Mouse (Mus musculus): ENCODE results near the gene Sec61a2. TPM values are rescaled to one million over a fixed set of nuclear protein-coding genes. Genes with fewer than 3 reads are reported as not detected.

The Sec61a2 gene
- polyA plus RNA-seq, 1 experiment from 2014 or later = 76.8 TPM

- Histone ChIP-seq H3K27me3 (ENCODE audit: insufficient read depth, poor library complexity, severe bottlenecking) (no peaks in the 10 kb centered on the region), H3K36me3 (peaks cover 33% of the 10 kb centered on the region), H3K4me3 (no peak overlapping the region), H3K27ac (no peak overlapping the region), H3K4me1 (replicated peaks) (no peaks in the 10 kb centered on the region), H3K9me3 (no peaks in the 10 kb centered on the region)
- no peak for DNase-seq (ENCODE audit: low spot score)
- WGBS = 90% methylated on average over 5 of the region's 5 CpGs
Observed at GRCm38 (mm10) chr2:5929793-5930192, 34.6 kb upstream of the Sec61a2 start.

DNA sequence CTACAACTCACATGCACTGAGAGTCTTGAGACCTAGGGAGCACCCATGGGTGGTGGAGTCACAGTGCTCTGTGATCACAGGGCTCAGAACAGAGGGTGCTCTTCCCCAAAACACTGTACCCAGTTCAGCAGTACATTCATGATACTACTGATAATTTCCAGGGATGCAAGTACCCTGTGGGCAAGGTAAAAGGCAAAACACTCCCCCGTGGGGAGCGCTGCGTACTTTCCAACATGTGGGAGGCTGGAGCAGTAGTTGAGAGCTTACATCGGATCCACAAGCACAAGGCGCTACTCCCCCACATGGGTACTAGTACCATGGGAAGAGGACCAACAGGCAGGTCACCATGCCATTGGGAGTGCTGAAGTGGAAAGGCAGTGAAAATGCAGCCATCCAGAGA lies 32.2 kb upstream of the Sec61a2 start:
- no peak overlapping the region for H3K4me3 ChIP-seq
- WGBS = 95% methylated on average over 5 of the region's 5 CpGs
- H3K4me1 ChIP-seq (replicated peaks) = no peaks in the 10 kb centered on the region
- DNase-seq (ENCODE audit: low spot score) = no peak
- peaks cover 33% of the 10 kb centered on the region for H3K36me3 ChIP-seq
- H3K9me3 ChIP-seq = no peaks in the 10 kb centered on the region
- no peak overlapping the region for H3K27ac ChIP-seq
- no peaks in the 10 kb centered on the region for H3K27me3 ChIP-seq (ENCODE audit: insufficient read depth, poor library complexity, severe bottlenecking)

DNA sequence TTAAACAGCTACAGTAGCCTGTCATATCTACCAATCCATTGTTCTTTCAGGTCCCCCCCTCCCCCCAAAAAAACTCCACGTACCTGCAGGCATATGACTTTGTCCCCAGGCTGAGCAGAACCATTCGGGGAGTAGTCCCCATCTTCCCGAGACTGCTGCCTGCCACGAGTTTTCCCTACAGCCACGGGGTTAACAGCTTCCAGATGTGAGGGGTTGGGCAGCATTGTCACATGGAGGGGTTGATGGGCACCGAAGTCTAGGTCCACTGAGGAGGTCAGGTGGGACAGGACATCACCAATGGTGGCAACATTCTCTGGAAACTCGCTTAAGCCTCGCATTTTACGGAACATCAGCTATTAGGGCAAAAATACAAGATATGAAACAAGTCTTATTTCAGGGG lies 28.6 kb upstream of the Sec61a2 start:
- Histone ChIP-seq H3K4me3 (no peak overlapping the region), H3K27ac (no peak overlapping the region), H3K4me1 (replicated peaks) (no peaks in the 10 kb centered on the region), H3K27me3 (ENCODE audit: insufficient read depth, poor library complexity, severe bottlenecking) (no peaks in the 10 kb centered on the region), H3K36me3 (peaks cover 36% of the 10 kb centered on the region), H3K9me3 (no peaks in the 10 kb centered on the region)
- 73% methylated on average over 9 of the region's 9 CpGs for WGBS
- DNase-seq (ENCODE audit: low spot score) = peak; percentile 23

DNA sequence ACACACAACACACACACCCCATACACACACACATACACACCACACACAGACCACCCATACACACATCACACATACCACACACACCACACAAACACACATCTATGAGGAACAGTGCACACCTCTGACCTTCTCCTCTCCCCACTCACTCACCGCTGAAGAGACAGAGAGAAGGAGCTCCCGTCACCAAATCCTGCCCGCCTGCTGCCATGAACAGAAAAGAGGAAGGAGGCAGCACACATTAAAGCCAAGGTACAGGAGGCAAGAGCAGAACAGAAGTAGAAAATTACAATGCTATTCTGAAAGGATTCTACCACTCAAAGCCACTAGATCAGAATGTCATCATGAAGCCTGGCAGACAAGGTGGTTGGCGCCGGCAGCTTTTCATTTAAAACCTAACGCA lies 27.6 kb upstream of the Sec61a2 start:
- no peaks in the 10 kb centered on the region for H3K27me3 ChIP-seq (ENCODE audit: insufficient read depth, poor library complexity, severe bottlenecking)
- WGBS = 88% methylated on average over 6 of the region's 6 CpGs
- no peak for DNase-seq (ENCODE audit: low spot score)
- H3K36me3 ChIP-seq = peaks cover 30% of the 10 kb centered on the region
- H3K4me3 ChIP-seq = no peak overlapping the region
- H3K4me1 ChIP-seq (replicated peaks) = no peaks in the 10 kb centered on the region
- H3K9me3 ChIP-seq = no peaks in the 10 kb centered on the region
- no peak overlapping the region for H3K27ac ChIP-seq

- DNase-seq (ENCODE audit: low spot score) = no peak
- H3K27ac ChIP-seq = no peak overlapping the region
- H3K4me1 ChIP-seq (replicated peaks) = no peaks in the 10 kb centered on the region
- H3K36me3 ChIP-seq = peaks cover 10% of the 10 kb centered on the region
- H3K27me3 ChIP-seq (ENCODE audit: insufficient read depth, poor library complexity, severe bottlenecking) = no peaks in the 10 kb centered on the region
- 72% methylated on average over 16 of the region's 16 CpGs for WGBS
- H3K9me3 ChIP-seq = no peaks in the 10 kb centered on the region
- H3K4me3 ChIP-seq = no peak overlapping the region
Observed at GRCm38 (mm10) chr2:5911282-5911965, 16.2 kb upstream of the Sec61a2 start.

DNA sequence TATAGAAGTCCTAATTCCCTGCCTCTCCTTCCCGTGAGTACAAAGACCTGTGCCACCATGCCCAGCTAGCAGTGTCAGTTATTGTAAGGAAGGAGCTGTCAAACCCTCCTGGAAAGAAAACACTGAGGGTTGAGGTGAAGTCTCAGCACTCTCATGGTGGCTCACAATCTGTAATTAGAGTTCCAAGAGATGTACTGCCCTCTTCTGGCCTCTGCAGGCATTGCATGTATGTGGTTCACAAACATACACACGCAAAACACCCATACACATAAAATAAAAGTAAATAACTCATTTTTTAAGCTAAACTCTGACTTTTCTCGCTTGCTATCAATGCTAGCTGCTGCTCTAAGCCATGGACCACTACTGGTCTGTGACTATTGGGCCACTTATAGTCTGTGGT lies 11.4 kb upstream of the Sec61a2 start:
- Histone ChIP-seq H3K36me3 (peaks cover 15% of the 10 kb centered on the region; the same call in 1 of the 2 replicates), H3K27ac (no peak overlapping the region), H3K9me3 (no peaks in the 10 kb centered on the region), H3K27me3 (ENCODE audit: insufficient read depth, poor library complexity, severe bottlenecking) (no peaks in the 10 kb centered on the region), H3K4me1 (replicated peaks) (no peaks in the 10 kb centered on the region), H3K4me3 (no peak overlapping the region)
- DNase-seq (ENCODE audit: low spot score) = peak; percentile 64
- WGBS = 46% methylated on average over 3 of the region's 3 CpGs

- no peak overlapping the region for H3K4me3 ChIP-seq
- no peaks in the 10 kb centered on the region for H3K9me3 ChIP-seq
- H3K27ac ChIP-seq = no peak overlapping the region
- H3K36me3 ChIP-seq = peaks cover 16% of the 10 kb centered on the region; the same call in 1 of the 2 replicates
- H3K27me3 ChIP-seq (ENCODE audit: insufficient read depth, poor library complexity, severe bottlenecking) = no peaks in the 10 kb centered on the region
- no peaks in the 10 kb centered on the region for H3K4me1 ChIP-seq (replicated peaks)
- 80% methylated on average over 5 of the region's 5 CpGs for WGBS
- no peak for DNase-seq (ENCODE audit: low spot score)
Observed at GRCm38 (mm10) chr2:5906092-5906491, 10.9 kb upstream of the Sec61a2 start.

GRCm38 (mm10) chr2:5900145-5900544 lies 4.9 kb upstream of the Sec61a2 start:
- Histone ChIP-seq H3K4me3 (no peak overlapping the region), H3K9me3 (no peaks in the 10 kb centered on the region), H3K27ac (no peak overlapping the region), H3K4me1 (replicated peaks) (no peaks in the 10 kb centered on the region; the same call in 1 of the 2 replicates), H3K27me3 (ENCODE audit: insufficient read depth, poor library complexity, severe bottlenecking) (no peaks in the 10 kb centered on the region), H3K36me3 (peaks cover 23% of the 10 kb centered on the region)
- no peak for DNase-seq (ENCODE audit: low spot score)
- WGBS = 66% methylated on average over 5 of the region's 5 CpGs

GRCm38 (mm10) chr2:5894296-5894695 lies 936 bp downstream of the Sec61a2 start:
- Histone ChIP-seq H3K4me3 (peak overlapping the region; percentile 92), H3K27me3 (ENCODE audit: insufficient read depth, poor library complexity, severe bottlenecking) (no peaks in the 10 kb centered on the region), H3K36me3 (peaks cover 35% of the 10 kb centered on the region), H3K4me1 (replicated peaks) (peaks cover 9% of the 10 kb centered on the region; the same call in 1 of the 2 replicates), H3K27ac (peak overlapping the region; percentile 95), H3K9me3 (no peaks in the 10 kb centered on the region)
- peak; percentile 12 for DNase-seq (ENCODE audit: low spot score)
- WGBS = 55% methylated on average over 11 of the region's 11 CpGs

- Histone ChIP-seq H3K27me3 (ENCODE audit: insufficient read depth, poor library complexity, severe bottlenecking) (no peaks in the 10 kb centered on the region), H3K4me1 (replicated peaks) (peaks cover 8% of the 10 kb centered on the region; the same call in 1 of the 2 replicates), H3K9me3 (no peaks in the 10 kb centered on the region), H3K36me3 (peaks cover 72% of the 10 kb centered on the region), H3K4me3 (no peak overlapping the region), H3K27ac (no peak overlapping the region)
- 78% methylated on average over 2 of the region's 2 CpGs for WGBS
- no peak for DNase-seq (ENCODE audit: low spot score)
Observed at GRCm38 (mm10) chr2:5889412-5889811, 5.8 kb downstream of the Sec61a2 start.

- Histone ChIP-seq H3K9me3 (no peaks in the 10 kb centered on the region), H3K27me3 (ENCODE audit: insufficient read depth, poor library complexity, severe bottlenecking) (no peaks in the 10 kb centered on the region), H3K4me3 (no peak overlapping the region), H3K27ac (no peak overlapping the region), H3K36me3 (peaks cover 76% of the 10 kb centered on the region), H3K4me1 (replicated peaks) (0 out of 2 replicates have a peak, but pooled peaks cover 4% of the 10 kb centered on the region)
- DNase-seq (ENCODE audit: low spot score) = no peak
- WGBS = 90% methylated on average over 5 of the region's 5 CpGs
Observed at GRCm38 (mm10) chr2:5888865-5889264, 6.4 kb downstream of the Sec61a2 start.

DNA sequence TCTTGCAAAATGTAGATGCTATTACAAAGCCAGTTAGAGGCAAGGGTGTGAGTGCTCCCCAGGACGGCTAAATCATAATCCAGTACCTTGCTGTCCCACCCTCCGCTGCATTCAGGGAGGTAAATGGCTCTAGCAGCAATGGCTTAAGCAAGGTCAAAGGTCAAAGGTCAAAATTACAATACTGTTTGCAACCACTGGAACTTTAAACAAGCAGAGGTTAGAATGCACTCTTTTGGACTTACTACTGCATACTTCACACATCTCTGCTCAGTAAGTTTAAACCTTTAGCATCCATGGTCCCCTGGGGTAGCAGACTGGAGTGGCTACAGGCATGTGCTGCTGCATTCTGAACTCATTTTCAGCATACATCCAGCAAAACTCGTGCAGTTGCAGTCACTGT lies 17.8 kb downstream of the Sec61a2 start:
- peaks cover 95% of the 10 kb centered on the region for H3K36me3 ChIP-seq
- no peaks in the 10 kb centered on the region for H3K27me3 ChIP-seq (ENCODE audit: insufficient read depth, poor library complexity, severe bottlenecking)
- H3K4me1 ChIP-seq (replicated peaks) = no peaks in the 10 kb centered on the region
- H3K4me3 ChIP-seq = no peak overlapping the region
- H3K27ac ChIP-seq = no peak overlapping the region
- WGBS = 79% methylated on average over 3 of the region's 3 CpGs
- no peaks in the 10 kb centered on the region for H3K9me3 ChIP-seq
- DNase-seq (ENCODE audit: low spot score) = no peak

DNA sequence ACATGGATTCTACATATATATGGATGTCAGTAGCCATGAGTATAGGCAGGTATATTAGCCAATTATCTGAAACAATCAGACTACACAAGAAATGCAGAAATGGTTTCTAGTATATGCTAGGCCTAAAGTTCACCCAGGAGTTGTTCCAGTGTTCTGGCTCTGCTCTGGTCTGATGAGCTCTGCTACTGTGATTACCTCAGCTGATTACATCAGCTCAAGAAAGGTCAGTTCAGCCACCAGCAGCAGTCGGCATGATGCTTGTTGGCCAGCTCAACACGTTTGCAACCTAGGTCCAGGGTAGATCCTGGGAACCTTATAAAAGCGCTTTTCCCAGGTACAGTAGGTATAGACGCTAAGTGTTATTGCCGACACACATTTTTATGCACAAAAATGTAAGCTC lies 25.5 kb downstream of the Sec61a2 start:
- H3K27ac ChIP-seq = no peak overlapping the region
- H3K4me1 ChIP-seq (replicated peaks) = no peaks in the 10 kb centered on the region
- 92% methylated on average over 5 of the region's 5 CpGs for WGBS
- no peaks in the 10 kb centered on the region for H3K27me3 ChIP-seq (ENCODE audit: insufficient read depth, poor library complexity, severe bottlenecking)
- DNase-seq (ENCODE audit: low spot score) = no peak
- peaks cover 87% of the 10 kb centered on the region for H3K36me3 ChIP-seq
- no peaks in the 10 kb centered on the region for H3K9me3 ChIP-seq
- no peak overlapping the region for H3K4me3 ChIP-seq

- Histone ChIP-seq H3K4me1 (replicated peaks) (no peaks in the 10 kb centered on the region), H3K27me3 (ENCODE audit: insufficient read depth, poor library complexity, severe bottlenecking) (no peaks in the 10 kb centered on the region), H3K9me3 (no peaks in the 10 kb centered on the region), H3K27ac (no peak overlapping the region), H3K36me3 (peaks cover 86% of the 10 kb centered on the region), H3K4me3 (no peak overlapping the region)
- DNase-seq (ENCODE audit: low spot score) = no peak
- 88% methylated on average over 2 of the region's 2 CpGs for WGBS
Observed at GRCm38 (mm10) chr2:5867681-5868080, 27.6 kb downstream of the Sec61a2 start.

All from hindbrain, embryonic 10.5 days (tissue).